Mouse (Mus musculus) heart, adult 2 months (tissue): ENCODE measurements around the gene Kifc3.

ENCODE experiments used
- CTCF ChIP-seq: fragments of 200-600 bp; IDR thresholded peaks from 2 replicates; pipeline ENCODE4 v1.8.1; 2022; ENCODE audit warnings: antibody characterized with exemption, mild to moderate bottlenecking, moderate library complexity
- EP300 ChIP-seq: fragments of 200-500 bp; IDR thresholded peaks from 2 replicates; pipeline ENCODE4 v1.6.1; 2011; ENCODE audit warnings: low read depth, low read length, control low read depth; ENCODE audit not compliant: insufficient read depth

GRCm38 (mm10) chr8:95084744-95085431 is 117.7 kb downstream of the Kifc3 start:
- TF ChIP-seq CTCF (no peak), EP300 (no peak)
